Mouse (Mus musculus) limb, embryonic 14.5 days (tissue): ENCODE data around the gene Ndufs2. TPM values are rescaled to one million over a fixed set of nuclear protein-coding genes. Genes with fewer than 3 reads are reported as not detected.

ENCODE experiments used
- ATAC-seq: fragments of 200-750 bp; cut with Nextera tagmentation; 2 replicates; pipeline ENCODE4 v1.8.0; 2017; ENCODE audit warnings: low read depth, moderate number of reproducible peaks, moderate TSS enrichment; ENCODE audit not compliant: low FRiP score
- DNase-seq: peaks from one replicate; pipeline ENCODE4 v3.0.0-alpha.2; 2015; ENCODE audit warnings: low spot score
- H3K27ac ChIP-seq: fragments of 300-500 bp; sonication (generic); replicated peaks from 2 replicates; pipeline ENCODE4 v1.5.1; 2014; ENCODE audit warnings: low read depth, mild to moderate bottlenecking, low read length, moderate library complexity, mixed read lengths
- H3K27me3 ChIP-seq: fragments of 300-500 bp; sonication (generic); 2 replicates; pipeline ENCODE4 v1.6.1; 2014; ENCODE audit warnings: low read length, mixed read lengths; ENCODE audit not compliant: control insufficient read depth, insufficient read depth
- H3K36me3 ChIP-seq: fragments of 300-500 bp; sonication (generic); 2 replicates; pipeline ENCODE4 v1.6.1; 2014; ENCODE audit warnings: mild to moderate bottlenecking, low read length, moderate library complexity, mixed read lengths; ENCODE audit not compliant: control insufficient read depth, insufficient read depth
- H3K4me1 ChIP-seq: fragments of 300-500 bp; sonication (generic); 2 replicates; pipeline ENCODE4 v1.6.1; 2014; ENCODE audit warnings: antibody characterized with exemption, low read length, mixed read lengths; ENCODE audit not compliant: control insufficient read depth, insufficient read depth
- H3K4me2 ChIP-seq: fragments of 300-500 bp; sonication (generic); replicated peaks from 2 replicates; pipeline ENCODE4 v1.6.1; 2014; ENCODE audit warnings: low read depth, mild to moderate bottlenecking, low read length, moderate library complexity; ENCODE audit not compliant: severe bottlenecking
- H3K4me3 ChIP-seq: fragments of 300-500 bp; sonication (generic); replicated peaks from 2 replicates; pipeline ENCODE4 v1.5.1; 2014; ENCODE audit warnings: low read length
- H3K9ac ChIP-seq: fragments of 300-500 bp; sonication (generic); 2 replicates; pipeline ENCODE4 v1.6.1; 2014; ENCODE audit warnings: mild to moderate bottlenecking, low read depth, low read length, moderate library complexity; ENCODE audit not compliant: severe bottlenecking
- H3K9me3 ChIP-seq: fragments of 300-500 bp; sonication (generic); 2 replicates; pipeline ENCODE4 v1.6.1; 2016; ENCODE audit warnings: low read length; ENCODE audit not compliant: control insufficient read depth
- POLR2A ChIP-seq: fragments of 200-500 bp; IDR thresholded peaks from 2 replicates; pipeline ENCODE4 v1.8.0; 2012; ENCODE audit warnings: inconsistent platforms, mild to moderate bottlenecking, moderate library complexity, borderline replicate concordance; ENCODE audit not compliant: insufficient read depth, insufficient read length; ENCODE audit errors: extremely low read depth
- WGBS: fragments of 180-500 bp; shearing (Covaris S2); extraction: QIAGEN DNeasy Blood & Tissue Kit; methylation state at CpG from one replicate; pipeline ENCODE4 v1.1.7; 2014; 5-methylcytosine and 5-hydroxymethylcytosine counted together
- polyA plus RNA-seq, 2 experiments: library from polyadenylated mRNA; depleted of rRNA in 1 of 2; stranded (reverse) in 1 of 2; unstranded in 1 of 2; fragments of >200 nt; fragmentation: Nextera tagmentation in 1 of 2; extraction: Ambion mirVana in 1 of 2; gene quantifications; 2 replicates each; pipeline versions ENCODE4 v1.2.1 to v1.2.3; 2012 to 2014

The Ndufs2 gene
- polyA plus RNA-seq, 2 experiments: 151 to 216 TPM

GRCm38 (mm10) chr1:171232348-171232747, 18.8 kb downstream of the Ndufs2 start:
- no peak overlapping the region for H3K4me3 ChIP-seq
- H3K36me3 ChIP-seq: peaks cover 41% of the 10 kb centered on the region
- H3K9ac ChIP-seq: no peak overlapping the region
- DNase-seq (no peak), ATAC-seq (no peak)
- no peaks in the 10 kb centered on the region for H3K9me3 ChIP-seq
- 86% methylated on average over 5 of the region's 5 CpGs for WGBS
- no peak for TF ChIP-seq POLR2A
- H3K27ac ChIP-seq: no peak overlapping the region
- H3K4me1 ChIP-seq: 0 out of 2 replicates have a peak, but pooled peaks cover 10% of the 10 kb centered on the region
- H3K4me2 ChIP-seq: no peak overlapping the region
- no peaks in the 10 kb centered on the region for H3K27me3 ChIP-seq

- H3K4me1 ChIP-seq: 0 out of 2 replicates have a peak, but pooled peaks cover 10% of the 10 kb centered on the region
- DNase-seq: no peak
- H3K36me3 ChIP-seq: peaks cover 36% of the 10 kb centered on the region
- H3K9me3 ChIP-seq: no peaks in the 10 kb centered on the region
- H3K27me3 ChIP-seq: no peaks in the 10 kb centered on the region
- ATAC-seq: no peak
- no peak overlapping the region for H3K27ac ChIP-seq
- 80% methylated on average over 4 of the region's 4 CpGs for WGBS
- TF ChIP-seq POLR2A: no peak
- no peak overlapping the region for H3K4me3 ChIP-seq
- no peak overlapping the region for H3K9ac ChIP-seq
- H3K4me2 ChIP-seq: no peak overlapping the region
Observed at GRCm38 (mm10) chr1:171231844-171232243, 19.3 kb downstream of the Ndufs2 start.

- no peak overlapping the region for H3K27ac ChIP-seq
- no peaks in the 10 kb centered on the region for H3K9me3 ChIP-seq
- H3K4me2 ChIP-seq: no peak overlapping the region
- ATAC-seq (no peak), DNase-seq (no peak)
- H3K27me3 ChIP-seq: no peaks in the 10 kb centered on the region
- H3K9ac ChIP-seq: no peak overlapping the region
- H3K36me3 ChIP-seq: peaks cover 20% of the 10 kb centered on the region
- no peak for TF ChIP-seq POLR2A
- 0 out of 2 replicates have a peak, but pooled peaks cover 10% of the 10 kb centered on the region for H3K4me1 ChIP-seq
- no peak overlapping the region for H3K4me3 ChIP-seq
- WGBS: 31% methylated on average over 3 of the region's 3 CpGs
Observed at GRCm38 (mm10) chr1:171230215-171230614, 21.0 kb downstream of the Ndufs2 start.

- peaks cover 15% of the 10 kb centered on the region for H3K36me3 ChIP-seq
- DNase-seq: no peak
- WGBS: 39% methylated on average over 6 of the region's 6 CpGs
- H3K4me2 ChIP-seq: no peak overlapping the region
- ATAC-seq: no peak
- H3K27me3 ChIP-seq: no peaks in the 10 kb centered on the region
- H3K27ac ChIP-seq: no peak overlapping the region
- H3K4me3 ChIP-seq: no peak overlapping the region
- TF ChIP-seq POLR2A: no peak
- H3K9me3 ChIP-seq: no peaks in the 10 kb centered on the region
- no peak overlapping the region for H3K9ac ChIP-seq
- H3K4me1 ChIP-seq: 0 out of 2 replicates have a peak, but pooled peaks cover 10% of the 10 kb centered on the region
Observed at GRCm38 (mm10) chr1:171229750-171230149, 21.4 kb downstream of the Ndufs2 start.

- Histone ChIP-seq H3K4me2 (no peak overlapping the region), H3K27ac (no peak overlapping the region), H3K9me3 (no peaks in the 10 kb centered on the region), H3K9ac (no peak overlapping the region), H3K27me3 (no peaks in the 10 kb centered on the region), H3K36me3 (no peaks in the 10 kb centered on the region), H3K4me3 (no peak overlapping the region), H3K4me1 (0 out of 2 replicates have a peak, but pooled peaks cover 10% of the 10 kb centered on the region)
- 88% methylated on average over 1 of the region's 1 CpGs for WGBS
- TF ChIP-seq POLR2A: no peak
- no peak for ATAC-seq
- DNase-seq: no peak
Observed at GRCm38 (mm10) chr1:171227879-171228278, 23.3 kb downstream of the Ndufs2 start.

- 56% methylated on average over 4 of the region's 4 CpGs for WGBS
- H3K9me3 ChIP-seq: no peaks in the 10 kb centered on the region
Observed at GRCm38 (mm10) chr1:171226780-171227179, 24.4 kb downstream of the Ndufs2 start.

More at GRCm38 (mm10) chr1:171226780-171227179, 24.4 kb downstream of the Ndufs2 start:
- ATAC-seq (no peak), DNase-seq (no peak)
- peaks cover 10% of the 10 kb centered on the region; the same call in 1 of the 2 replicates for H3K4me1 ChIP-seq
- no peak overlapping the region for H3K9ac ChIP-seq
- no peak overlapping the region for H3K4me3 ChIP-seq
- H3K36me3 ChIP-seq: no peaks in the 10 kb centered on the region
- TF ChIP-seq POLR2A: no peak
- H3K27me3 ChIP-seq: no peaks in the 10 kb centered on the region
- H3K4me2 ChIP-seq: no peak overlapping the region
- no peak overlapping the region for H3K27ac ChIP-seq
